Mouse (Mus musculus) ovary, postnatal 10 days (tissue): ENCODE measurements around the gene Tefm.
A peak's percentile ranks its signal among the peaks of the same experiment; 100 is the strongest.
"Not testable (repeated sequence)": the region's sequence is repeated elsewhere in the genome, so short reads cannot be mapped to it uniquely, and the experiment has no call there.

Experiments used
- DNase-seq: peaks from one replicate; pipeline ENCODE4 v3.0.0; 2022; ENCODE audit warnings: low spot score

The Tefm gene

DNA sequence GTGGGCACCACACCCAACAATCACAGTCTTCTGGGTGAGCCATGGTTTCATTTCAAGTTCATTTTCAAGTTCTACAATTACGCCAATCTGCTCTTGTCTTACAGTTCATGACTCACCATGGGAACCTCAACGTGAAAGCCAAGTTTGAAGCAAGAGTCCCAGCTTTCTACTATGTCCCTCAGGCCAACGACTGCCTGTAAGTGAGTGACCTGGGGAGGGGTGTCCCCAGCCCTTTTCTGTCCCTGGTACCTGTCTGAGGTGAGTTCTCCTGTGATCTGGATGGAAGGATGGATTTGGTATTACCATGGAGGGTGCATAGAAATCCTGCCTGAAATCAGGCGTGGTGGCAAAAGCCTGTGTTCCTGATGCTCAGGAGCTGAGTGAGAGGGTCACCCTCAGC lies 14.9 kb upstream of the Tefm start:
- DNase-seq: no peak

DNA sequence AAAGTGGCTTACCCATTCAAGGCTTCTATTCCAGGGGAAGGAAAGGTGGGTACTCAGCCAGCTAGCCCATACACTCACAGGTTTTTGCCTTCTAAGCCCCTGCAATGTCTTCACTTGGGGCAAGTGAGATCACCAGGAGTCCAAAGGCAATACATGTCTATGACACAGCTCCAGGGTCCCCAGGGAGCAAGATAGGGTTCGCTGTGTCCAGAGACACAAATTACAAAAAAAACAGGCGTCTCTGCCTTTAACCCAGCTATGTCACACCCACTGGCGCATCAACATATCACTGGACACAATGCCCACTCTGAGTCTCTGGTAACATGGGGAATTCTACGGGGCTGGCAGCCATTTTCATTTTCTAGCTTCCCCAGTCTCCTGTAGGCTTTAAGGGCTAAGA lies 14.0 kb upstream of the Tefm start:
- no peak for DNase-seq

GRCm38 (mm10) chr11:80155541-80155940 lies 13.6 kb upstream of the Tefm start:
- DNase-seq: no peak

- DNase-seq: no peak
Measured at GRCm38 (mm10) chr11:80154501-80154900, 12.5 kb upstream of the Tefm start.

- peak; percentile 61 for DNase-seq
Measured at GRCm38 (mm10) chr11:80153857-80154495, 12.0 kb upstream of the Tefm start, which contains the start of gene Adap2. TSS of gene Adap2 (plus strand) at chr11:80154105.

- no peak for DNase-seq
Measured at GRCm38 (mm10) chr11:80152376-80152775, 10.4 kb upstream of the Tefm start.

- DNase-seq: no peak
Measured at GRCm38 (mm10) chr11:80151541-80151940, 9.6 kb upstream of the Tefm start.

- DNase-seq: no peak
Measured at GRCm38 (mm10) chr11:80150566-80150965, 8.6 kb upstream of the Tefm start.

DNA sequence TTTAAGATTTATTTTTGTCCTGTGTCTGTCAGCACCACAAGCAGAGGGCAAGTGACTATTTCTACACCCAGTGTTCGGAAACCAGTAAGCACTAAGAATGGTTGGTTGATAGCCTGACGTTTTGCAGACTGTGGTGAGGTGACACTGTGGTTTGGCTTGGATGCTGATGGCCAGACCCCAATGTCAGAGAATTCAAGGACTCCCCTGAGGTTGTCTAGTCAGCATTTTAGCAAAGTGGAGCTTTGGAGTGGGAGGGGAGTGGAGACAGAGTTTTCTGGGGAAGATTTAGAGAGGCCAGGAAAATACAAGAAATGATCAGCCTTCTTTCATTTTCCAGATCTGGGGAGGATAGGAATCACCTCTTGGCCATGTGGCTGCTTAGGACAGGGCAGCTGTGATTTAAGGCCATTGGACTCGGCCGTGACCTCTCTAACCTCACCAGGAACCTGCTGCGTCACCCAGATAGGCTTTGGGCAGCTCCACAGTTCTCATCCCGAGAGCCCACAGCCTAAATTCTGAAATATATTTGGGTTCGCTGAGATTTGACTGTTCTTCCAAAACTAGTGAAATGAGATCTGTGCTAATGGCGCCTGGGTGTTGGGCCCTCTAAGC lies 7.5 kb upstream of the Tefm start:
- DNase-seq: no peak

DNA sequence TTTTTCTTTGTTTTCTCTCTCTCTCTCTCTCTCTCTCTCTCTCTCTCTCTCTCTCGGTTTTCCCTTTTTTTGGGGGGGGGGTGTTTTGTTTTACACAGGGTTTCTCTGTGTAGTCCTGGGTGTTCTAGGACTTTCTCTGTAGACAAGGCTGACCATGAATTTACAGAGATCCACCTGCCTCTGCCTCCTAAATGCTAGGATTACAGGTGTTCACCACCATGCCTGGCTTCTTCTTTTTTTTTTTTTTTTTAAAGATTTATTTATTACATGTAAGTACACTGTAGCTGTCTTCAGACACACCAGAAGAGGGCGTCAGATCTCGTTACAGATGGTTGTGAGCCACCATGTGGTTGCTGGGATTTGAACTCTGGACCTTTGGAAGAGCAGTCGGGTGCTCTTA lies 7.0 kb upstream of the Tefm start:
- DNase-seq: not testable (repeated sequence)

- no peak for DNase-seq
Measured at GRCm38 (mm10) chr11:80148313-80148712, 6.3 kb upstream of the Tefm start.

GRCm38 (mm10) chr11:80147748-80148147 lies 5.8 kb upstream of the Tefm start:
- DNase-seq: no peak

GRCm38 (mm10) chr11:80145787-80146275 lies 3.9 kb upstream of the Tefm start:
- DNase-seq: no peak

- no peak for DNase-seq
Measured at GRCm38 (mm10) chr11:80142872-80143271, 897 bp upstream of the Tefm start.

GRCm38 (mm10) chr11:80137773-80138172 lies 4.2 kb downstream of the Tefm start:
- no peak for DNase-seq

DNA sequence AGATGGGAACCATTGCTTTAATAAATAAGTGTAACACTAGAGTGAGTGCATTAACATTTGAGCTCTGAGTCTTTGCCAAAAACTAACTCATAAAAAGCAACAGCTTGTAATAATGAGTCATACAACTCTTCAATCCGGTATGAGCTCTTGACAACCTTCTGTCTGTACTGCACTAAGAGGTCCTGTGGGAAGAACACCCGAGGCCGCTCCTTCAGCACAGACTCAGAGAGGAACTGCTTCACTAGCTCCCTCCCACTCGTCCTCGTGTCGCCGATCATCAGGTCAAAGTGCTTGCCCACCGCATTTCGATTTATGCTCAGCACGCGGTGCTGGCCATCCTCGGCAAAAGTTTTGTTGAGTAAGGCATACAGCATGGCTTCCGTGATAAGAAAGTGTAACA lies 5.2 kb downstream of the Tefm start:
- DNase-seq: no peak

DNA sequence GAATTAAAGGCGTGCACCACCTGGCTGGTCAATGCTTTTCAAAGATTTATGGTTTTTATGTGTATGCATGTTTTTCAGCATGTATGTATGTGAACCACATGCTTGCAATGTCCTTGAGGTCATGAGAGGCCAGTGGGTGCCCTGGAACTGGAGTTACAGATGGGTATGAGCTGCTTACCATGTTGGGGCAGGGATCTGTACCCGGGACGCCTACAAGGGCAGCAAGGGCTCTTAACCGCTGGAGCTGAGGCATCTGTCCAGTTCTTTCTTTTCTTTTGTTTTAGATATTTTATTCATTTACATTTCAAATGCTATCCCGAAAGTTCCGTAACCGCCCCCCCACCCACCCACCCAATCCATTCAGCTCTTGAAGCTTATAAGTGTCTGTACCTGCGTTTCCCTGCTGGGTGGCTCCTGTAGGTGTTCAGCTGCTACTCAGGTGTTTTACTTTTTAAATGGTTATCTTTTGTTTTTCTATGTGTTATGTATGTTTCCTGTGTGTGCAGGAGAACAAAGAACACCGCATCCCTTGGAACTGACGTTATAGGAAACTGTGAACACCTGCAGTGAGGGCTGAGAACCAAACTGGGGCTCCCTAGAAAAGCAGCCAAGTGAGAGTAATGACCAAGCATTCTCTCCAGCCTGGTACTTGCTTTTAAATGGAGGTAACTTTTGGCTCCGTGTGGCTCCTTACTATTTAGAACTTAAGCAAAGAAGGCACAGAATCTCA lies 5.9 kb downstream of the Tefm start:
- DNase-seq: no peak

- DNase-seq: no peak
Measured at GRCm38 (mm10) chr11:80134744-80135143, 7.2 kb downstream of the Tefm start.

DNA sequence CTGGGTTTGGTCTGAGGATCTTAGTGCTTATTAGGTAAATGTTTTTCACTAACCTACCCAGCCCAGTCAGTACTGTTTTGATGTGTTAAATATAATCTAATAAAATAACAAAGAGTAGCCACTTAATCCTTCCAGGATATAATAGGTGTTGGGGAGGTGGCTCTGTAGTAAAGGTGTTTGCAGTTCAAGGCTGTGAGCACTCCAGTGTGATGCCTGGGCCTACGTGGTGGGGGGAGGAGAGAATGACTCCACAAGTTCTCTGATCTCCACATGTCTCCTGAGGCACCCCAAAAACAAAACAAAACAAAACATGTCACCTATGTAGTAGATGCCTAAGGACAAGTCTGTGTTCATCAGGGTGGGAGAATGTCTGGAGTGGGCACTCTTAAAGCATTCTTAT lies 9.9 kb downstream of the Tefm start:
- DNase-seq: no peak

GRCm38 (mm10) chr11:80116411-80116810 lies 25.6 kb downstream of the Tefm start:
- no peak for DNase-seq

GRCm38 (mm10) chr11:80104407-80104806 lies 37.6 kb downstream of the Tefm start:
- DNase-seq: no peak

DNA sequence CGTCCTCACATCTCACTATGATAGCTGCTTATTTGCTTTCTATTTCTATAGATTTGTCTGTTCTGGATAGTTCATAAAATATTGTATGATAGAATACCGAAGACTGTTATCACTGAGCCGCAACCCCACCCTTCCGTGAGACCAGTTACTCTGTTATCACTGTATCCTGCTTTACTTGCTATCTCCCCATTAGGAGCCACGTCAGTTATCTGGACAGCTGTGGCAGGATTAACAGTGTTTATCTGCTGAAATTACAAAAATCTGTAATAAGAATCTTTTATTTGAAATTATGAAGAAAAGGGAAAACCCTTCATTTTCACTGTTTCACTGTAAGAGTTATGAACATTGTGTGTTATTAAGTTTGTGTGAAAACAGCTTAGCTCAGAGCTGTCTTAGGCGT lies 40.7 kb downstream of the Tefm start:
- DNase-seq: no peak

- no peak for DNase-seq
Measured at GRCm38 (mm10) chr11:80098444-80099056, 43.4 kb downstream of the Tefm start.
